Mouse (Mus musculus): ENCODE data around the gene Pgm5. TPM values are rescaled to one million over a fixed set of nuclear protein-coding genes. Genes with fewer than 3 reads are reported as not detected.

The Pgm5 gene
- total RNA-seq, 2 experiments from 2014 or later = 15.8 to 24.1 TPM

DNA sequence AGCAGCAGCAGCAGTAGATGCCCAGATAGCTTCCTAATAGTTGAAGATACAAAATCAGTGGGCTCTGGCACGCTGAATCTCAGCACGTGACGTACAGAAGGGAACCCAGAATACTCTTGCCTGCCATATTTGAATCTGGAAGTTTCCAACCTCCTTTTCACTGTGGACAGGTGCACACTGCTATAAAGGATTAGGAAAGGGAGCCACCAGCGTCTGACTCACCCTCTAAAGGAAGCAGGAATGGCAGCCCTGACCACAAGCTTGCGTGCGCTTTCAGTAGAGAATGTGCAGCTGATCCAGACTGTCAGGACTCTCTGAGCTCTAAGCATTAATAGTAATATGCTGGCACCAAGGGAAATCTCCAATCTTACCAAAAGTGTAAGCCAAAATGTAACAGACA lies 220.7 kb downstream of the Pgm5 start:
- no peak for DNase-seq
- intact Hi-C loops (cut with DNase I; ENCODE audit: low total_unique reads) = no loop called here

GRCm38 (mm10) chr19:24637988-24638387 lies 223.7 kb downstream of the Pgm5 start:
- intact Hi-C loops (cut with DNase I; ENCODE audit: low total_unique reads) = loop anchor here (10.0 kb wide), 1 partner anchor 333 kb away; no protein-coding TSS in a partner anchor
- DNase-seq = no peak

DNA sequence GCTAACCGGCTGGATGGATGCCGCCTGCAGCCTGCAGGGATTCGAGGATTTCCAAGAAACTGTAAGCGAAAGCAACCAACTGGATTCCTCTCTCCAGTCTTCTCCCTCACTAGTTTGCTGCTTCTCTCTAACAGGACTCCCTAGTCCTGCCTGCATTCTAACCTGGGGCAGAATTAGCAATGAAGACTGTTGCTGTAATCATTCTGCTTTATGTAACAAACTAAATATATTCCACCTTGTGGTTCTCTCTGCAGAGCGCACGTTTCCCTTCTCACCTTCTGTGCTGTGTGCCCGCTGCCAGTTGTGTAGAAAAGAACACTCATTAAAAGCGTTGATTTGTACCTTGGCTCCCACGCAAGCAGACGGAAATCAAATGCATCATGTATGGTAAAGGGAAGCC lies 225.0 kb downstream of the Pgm5 start:
- intact Hi-C loops (cut with DNase I; ENCODE audit: low total_unique reads) = loop anchor here (10.0 kb wide), 1 partner anchor 332 kb away; no protein-coding TSS in a partner anchor

DNA sequence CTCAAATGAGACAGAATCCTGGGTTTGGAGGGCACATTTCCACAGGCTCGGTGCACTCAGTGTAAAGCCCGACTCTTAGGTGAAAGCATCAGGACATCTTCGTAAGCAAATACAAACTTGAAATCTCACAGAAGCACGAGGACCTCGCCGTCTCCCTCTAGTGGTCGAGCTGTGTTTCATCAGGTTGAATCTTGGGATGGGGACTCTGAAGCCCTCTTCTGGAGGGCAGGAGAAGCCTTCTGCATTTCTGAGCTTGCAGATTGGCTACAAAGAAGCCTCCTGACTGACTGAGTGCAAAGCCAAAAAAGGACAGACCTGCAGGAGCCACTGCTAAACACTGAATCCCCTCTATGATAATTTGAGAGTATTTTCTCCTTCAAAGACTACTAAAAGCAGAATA lies 227.1 kb downstream of the Pgm5 start:
- intact Hi-C loops (cut with DNase I; ENCODE audit: low total_unique reads) = loop anchor here (10.0 kb wide), 1 partner anchor 330 kb away; no protein-coding TSS in a partner anchor
- DNase-seq = peak; percentile 65

More for the DNA sequence above, 225.0 kb downstream of the Pgm5 start:
- no peak for DNase-seq

Other genes with a start within 250 kb of the Pgm5 start
- gene Tmem252, start 187.8 kb downstream of the Pgm5 start, total RNA-seq (2021) = under 1 TPM; 0.06 to 0.24 TPM
- 100 to 1,000 TPM; 512 to 650 TPM for gene Gm10053, start 13.8 kb upstream of the Pgm5 start, total RNA-seq (2021)
- not detected for gene Foxd4, start 39.3 kb upstream of the Pgm5 start, total RNA-seq (2021)
- gene Cbwd1, start 99.8 kb upstream of the Pgm5 start, total RNA-seq (2021) = 10 to 100 TPM; 10.4 to 11.0 TPM
- 1 to 10 TPM; 1.8 to 2.6 TPM for gene Dock8, start 137.7 kb upstream of the Pgm5 start, total RNA-seq (2021)